Mouse (Mus musculus) liver, embryonic 14.5 days (tissue): ENCODE results near the gene Taf8. TPM values are rescaled to one million over a fixed set of nuclear protein-coding genes. Genes with fewer than 3 reads are reported as not detected.

Experiments
- ATAC-seq: fragments of 200-750 bp; cut with Nextera tagmentation; 2 replicates; pipeline ENCODE4 v1.8.0; 2017; ENCODE audit warnings: moderate number of reproducible peaks, mild to moderate bottlenecking, moderate library complexity; ENCODE audit not compliant: insufficient read depth
- DNase-seq, 3 experiments: peaks; one replicate each; pipeline ENCODE4 v3.0.0-alpha.2; 2012 to 2013; ENCODE audit warnings: low read depth in 3 of 3, low spot score in 3 of 3
- H3K27ac ChIP-seq: fragments of 300-500 bp; sonication (generic); 2 replicates; pipeline ENCODE4 v1.5.1; 2014; ENCODE audit warnings: moderate library complexity, mild to moderate bottlenecking, control low read depth, inconsistent platforms
- H3K27me3 ChIP-seq: fragments of 300-500 bp; sonication (generic); 2 replicates; pipeline ENCODE4 v1.6.1; 2014; ENCODE audit warnings: mild to moderate bottlenecking, low read length, moderate library complexity; ENCODE audit not compliant: control insufficient read depth, insufficient read depth
- H3K36me3 ChIP-seq: fragments of 300-500 bp; sonication (generic); replicated peaks from 2 replicates; pipeline ENCODE4 v1.6.1; 2014; ENCODE audit warnings: low read depth; ENCODE audit not compliant: control insufficient read depth, insufficient read depth
- H3K4me1 ChIP-seq, 2 experiments: fragments of 200-500 bp in 1 of 2; fragments of 300-500 bp in 1 of 2; sonication (generic) in 1 of 2; replicated peaks; 2 replicates each; pipeline ENCODE4 v1.6.1; 2012 to 2014; ENCODE audit warnings: antibody characterized with exemption in 1 of 2, inconsistent platforms in 1 of 2, low read length in 1 of 2; ENCODE audit not compliant: control insufficient read depth in 2 of 2, insufficient read depth in 2 of 2
- H3K4me2 ChIP-seq: fragments of 300-500 bp; sonication (generic); 2 replicates; pipeline ENCODE4 v1.6.1; 2014; ENCODE audit warnings: low read depth, mild to moderate bottlenecking, control low read depth, moderate library complexity
- H3K4me3 ChIP-seq, 2 experiments: fragments of 200-500 bp in 1 of 2; fragments of 300-500 bp in 1 of 2; sonication (generic) in 1 of 2; 2 replicates each; pipeline ENCODE4 v1.5.1; 2012 to 2014; ENCODE audit warnings: low read depth in 2 of 2, low read length in 2 of 2, mild to moderate bottlenecking in 2 of 2, control low read depth in 1 of 2, inconsistent platforms in 1 of 2, moderate library complexity in 1 of 2; ENCODE audit not compliant: insufficient read depth in 1 of 2
- H3K9ac ChIP-seq: fragments of 300-500 bp; sonication (generic); replicated peaks from 2 replicates; pipeline ENCODE4 v1.6.1; 2014; ENCODE audit warnings: mild to moderate bottlenecking, control low read depth, moderate library complexity
- H3K9me3 ChIP-seq: fragments of 300-500 bp; sonication (generic); 2 replicates; pipeline ENCODE4 v1.6.1; 2016; ENCODE audit warnings: low read length, mixed read lengths; ENCODE audit not compliant: control insufficient read depth
- CTCF ChIP-seq: IDR thresholded peaks from 2 replicates; pipeline ENCODE4 v1.5.1; 2016; ENCODE audit warnings: antibody characterized with exemption, low read depth, control low read depth
- EP300 ChIP-seq: IDR thresholded peaks from 2 replicates; pipeline ENCODE4 v1.6.1; 2016; ENCODE audit warnings: antibody characterized with exemption, low read depth
- WGBS: fragments of 180-500 bp; shearing (Covaris S2); extraction: QIAGEN DNeasy Blood & Tissue Kit; methylation state at CpG from one replicate; pipeline ENCODE4 v1.1.7; 2014; ENCODE audit not compliant: insufficient replicate concordance; 5-methylcytosine and 5-hydroxymethylcytosine counted together
- polyA plus RNA-seq, 2 experiments: library from polyadenylated mRNA; depleted of rRNA in 1 of 2; stranded (reverse) in 1 of 2; unstranded in 1 of 2; fragments of >200 nt; fragmentation: Nextera tagmentation in 1 of 2; extraction: Ambion mirVana in 1 of 2; gene quantifications; 2 replicates each; pipeline versions ENCODE4 v1.2.1 to v1.2.3; 2012 to 2014

The Taf8 gene
- polyA plus RNA-seq, 2 experiments, result 10.4 to 15.5 TPM

- Histone ChIP-seq H3K27ac (no peak overlapping the region), H3K4me1 (peaks cover 8 to 35% of the 10 kb centered on the region in 2 experiments), H3K9ac (no peak overlapping the region), H3K36me3 (no peaks in the 10 kb centered on the region), H3K9me3 (no peaks in the 10 kb centered on the region), H3K4me3 (no peak overlapping the region), H3K27me3 (no peaks in the 10 kb centered on the region), H3K4me2 (no peak overlapping the region)
- no peak for ATAC-seq
- no peak for TF ChIP-seq CTCF
- TF ChIP-seq EP300, result no peak
- no peak for DNase-seq
- WGBS, result 46% methylated on average over 7 of the region's 7 CpGs
Observed at GRCm38 (mm10) chr17:47450239-47450638, 51.9 kb downstream of the Taf8 start.

GRCm38 (mm10) chr17:47449432-47449831 is 52.7 kb downstream of the Taf8 start:
- Histone ChIP-seq H3K27ac (no peak overlapping the region), H3K36me3 (no peaks in the 10 kb centered on the region), H3K4me1 (peaks cover 8 to 30% of the 10 kb centered on the region in 2 experiments), H3K9ac (no peak overlapping the region), H3K27me3 (no peaks in the 10 kb centered on the region), H3K9me3 (no peaks in the 10 kb centered on the region), H3K4me3 (no peak overlapping the region), H3K4me2 (no peak overlapping the region)
- no peak for DNase-seq
- WGBS, result 64% methylated on average over 5 of the region's 5 CpGs
- TF ChIP-seq EP300 (no peak), CTCF (no peak)
- no peak for ATAC-seq

DNA sequence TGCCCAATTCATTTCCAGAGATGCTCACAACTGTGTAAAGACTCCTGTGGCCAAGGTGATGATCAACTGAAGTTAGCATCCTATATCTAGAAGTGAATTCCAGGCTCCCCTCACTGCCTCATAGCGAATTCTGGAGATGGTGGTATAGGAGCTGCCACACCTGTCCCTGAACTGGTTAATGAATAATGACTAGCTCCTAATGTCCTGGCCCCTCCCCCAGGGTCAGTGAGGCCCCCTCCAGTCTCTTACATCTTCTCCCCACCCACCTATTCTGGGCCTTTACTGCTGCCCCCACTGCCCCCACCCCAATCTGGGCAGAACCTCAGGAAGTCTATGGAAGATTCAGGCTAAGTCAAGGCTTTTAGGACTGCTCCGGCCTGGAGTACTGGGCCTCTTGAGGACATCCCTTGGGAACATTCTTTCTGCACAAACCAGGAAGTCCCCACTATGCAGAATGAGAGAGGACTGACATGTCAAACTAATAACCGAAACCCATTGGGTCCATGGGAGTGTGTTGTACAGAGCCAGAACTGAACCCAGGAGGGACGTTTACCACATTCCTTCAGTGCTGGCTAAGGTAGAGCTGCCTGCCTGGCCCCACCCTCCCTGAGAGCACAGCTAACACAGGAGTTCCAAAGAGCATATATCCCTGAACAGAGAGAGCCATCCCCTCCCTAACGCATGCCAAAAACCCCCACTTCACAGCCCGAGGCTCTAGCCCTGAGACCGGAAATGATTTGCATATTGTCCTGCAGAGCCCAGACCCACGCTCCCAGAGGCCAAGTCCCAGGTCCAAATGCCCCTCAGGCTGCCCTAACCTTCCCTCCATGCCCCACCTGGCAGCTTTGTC is 53.3 kb downstream of the Taf8 start:
- no peaks in the 10 kb centered on the region for H3K36me3 ChIP-seq
- no peaks in the 10 kb centered on the region for H3K27me3 ChIP-seq
- DNase-seq (no peak), ATAC-seq (no peak)
- peaks cover 8 to 28% of the 10 kb centered on the region in 2 experiments for H3K4me1 ChIP-seq
- WGBS, result 36% methylated on average over 8 of the region's 8 CpGs
- H3K9me3 ChIP-seq, result no peaks in the 10 kb centered on the region
- H3K4me3 ChIP-seq, result no peak overlapping the region
- H3K9ac ChIP-seq, result no peak overlapping the region
- TF ChIP-seq EP300 (no peak), CTCF (no peak)
- H3K27ac ChIP-seq, result no peak overlapping the region
- H3K4me2 ChIP-seq, result no peak overlapping the region

- WGBS, result 74% methylated on average over 11 of the region's 11 CpGs
- Histone ChIP-seq H3K9me3 (no peaks in the 10 kb centered on the region), H3K9ac (no peak overlapping the region), H3K27ac (no peak overlapping the region), H3K4me3 (no peak overlapping the region), H3K4me1 (peaks cover 8 to 28% of the 10 kb centered on the region in 2 experiments), H3K36me3 (no peaks in the 10 kb centered on the region), H3K4me2 (no peak overlapping the region), H3K27me3 (no peaks in the 10 kb centered on the region)
- ATAC-seq (no peak), DNase-seq (no peak)
- TF ChIP-seq EP300 (no peak), CTCF (no peak)
Observed at GRCm38 (mm10) chr17:47446561-47446960, 55.5 kb downstream of the Taf8 start.

DNA sequence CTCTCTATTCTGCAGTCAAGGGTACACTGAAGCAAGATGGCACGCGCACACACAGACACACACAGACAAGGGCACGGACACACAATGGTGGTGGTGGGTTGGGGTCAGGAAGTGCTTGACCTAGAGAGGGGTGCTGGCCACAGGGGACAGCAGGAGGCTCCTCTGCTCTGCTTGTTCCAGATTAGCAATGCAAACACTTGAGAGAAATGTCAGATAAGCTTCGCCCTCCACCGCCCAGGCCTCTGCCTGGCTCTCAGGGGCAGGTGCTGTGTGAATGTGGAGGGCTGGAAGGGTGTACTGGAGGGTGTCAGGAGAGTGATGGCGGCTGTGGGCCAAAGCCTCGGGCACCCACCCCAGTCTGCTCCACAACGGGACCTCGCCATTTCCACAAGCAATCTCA is 56.1 kb downstream of the Taf8 start:
- H3K27me3 ChIP-seq, result no peaks in the 10 kb centered on the region
- H3K9ac ChIP-seq, result no peak overlapping the region
- peak; percentile 42; the same call in 1 of the 2 replicates for ATAC-seq
- 31% methylated on average over 9 of the region's 9 CpGs for WGBS
- no peaks in the 10 kb centered on the region for H3K9me3 ChIP-seq
- no peak overlapping the region for H3K4me2 ChIP-seq
- no peak overlapping the region for H3K4me3 ChIP-seq
- DNase-seq, result no peak
- TF ChIP-seq EP300 (no peak), CTCF (no peak)
- no peaks in the 10 kb centered on the region for H3K36me3 ChIP-seq
- peaks cover 8 to 32% of the 10 kb centered on the region in 2 experiments for H3K4me1 ChIP-seq
- H3K27ac ChIP-seq, result no peak overlapping the region
